ENCODE assay signal across 22 mouse cellular contexts in the genomic region with DNA sequence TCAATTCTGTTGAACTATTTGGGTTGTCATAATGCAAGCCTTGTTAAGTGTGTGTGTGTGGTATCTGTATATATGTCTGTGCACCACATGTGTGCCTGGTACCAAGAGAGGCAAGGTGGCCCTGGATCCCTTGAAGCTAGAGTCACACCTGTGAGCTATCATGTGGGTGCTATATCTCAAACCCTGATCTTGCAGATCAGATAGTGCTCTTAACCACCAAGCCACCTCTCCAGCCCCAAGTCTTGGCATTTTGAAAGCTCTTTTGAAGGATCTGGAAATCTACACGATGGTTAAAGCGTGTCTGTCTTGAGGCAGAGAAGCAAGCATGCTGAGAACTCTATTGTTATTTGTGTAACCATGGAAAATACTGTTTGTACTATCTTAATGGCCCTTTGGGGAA. TPM values are rescaled to one million over a fixed set of nuclear protein-coding genes. Genes with fewer than 3 reads are reported as not detected.
A peak's percentile ranks its signal among the peaks of the same experiment; 100 is the strongest.
DNase-seq lines count a peak whose midpoint lies in the region.
"Had no signal": no experiment of that assay in that cellular context is flagged by ENCODE, and none has a peak within 500 bp of the region (broad histone marks: within the 10 kb centered on the region; RNA-seq: fewer than 3 reads in every experiment).

No protein-coding gene starts in this region.

- DNase-seq in CD4-positive, CD25-positive, alpha-beta regulatory T cell, adult 2 months (ENCODE audit: low read depth, low spot score): peak; percentile 24
- peak; percentile 62 for DNase-seq in induced T-regulatory cell, adult 2 months (ENCODE audit: low read depth)
- DNase-seq in thymus, postnatal 0 days (ENCODE audit: low spot score): peak; percentile 75
- peak; percentile 38 to 62 for DNase-seq in thymus, postnatal 36 days
- no peak for DNase-seq in cerebellum, postnatal 4 days (ENCODE audit: low spot score in 2 of 2)
- no peak for DNase-seq in layer of hippocampus, adult 11-12 months (ENCODE audit: low spot score)
- no peak for DNase-seq in embryo, embryonic 10 days (ENCODE audit: low spot score)
- DNase-seq: adrenal gland, adult 2 months; adrenal gland, postnatal 25 days; cerebellum, adult 18-20 months; cerebellum, adult 9-11 months; cerebellum, postnatal 36 days; embryo, embryonic 11 days; gastrocnemius, postnatal 10 days; heart, postnatal 36 days had no signal

RNA-seq across cellular contexts. Expression of a gene that starts 7.1 kb away (rescaled TPM):
- 9.3 and 13.8 TPM in 2 replicates for polyA plus RNA-seq in thymus, postnatal 0 days (2015; fragmentation: Nextera tagmentation; extraction: Ambion mirVana)

RNA-seq across cellular contexts. Expression of a gene that starts 17.9 kb away (rescaled TPM):
- 167 and 178 TPM in 2 replicates for polyA plus RNA-seq in thymus, postnatal 0 days (2015; fragmentation: Nextera tagmentation; extraction: Ambion mirVana)

RNA-seq across cellular contexts. Expression of a gene that starts 21.4 kb away (rescaled TPM):
- 14.0 and 15.7 TPM in 2 replicates for polyA plus RNA-seq in thymus, postnatal 0 days (2015; fragmentation: Nextera tagmentation; extraction: Ambion mirVana)

RNA-seq across cellular contexts. Expression of a gene that starts 30.8 kb away (rescaled TPM):
- polyA plus RNA-seq in thymus, postnatal 0 days (2015; fragmentation: Nextera tagmentation; extraction: Ambion mirVana): 0.32 and 0.39 TPM in 2 replicates
- polyA plus RNA-seq: embryonic facial prominence, embryonic 11.5 days; erythroblast, embryonic 14.5 days; forebrain, embryonic 14.5 days; heart, postnatal 0 days; hindbrain, embryonic 11.5 days had no signal

RNA-seq across cellular contexts. Expression of a gene that starts 40.4 kb away (rescaled TPM):
- 0.35 and 0.40 TPM in 2 replicates for polyA plus RNA-seq in thymus, postnatal 0 days (2015; fragmentation: Nextera tagmentation; extraction: Ambion mirVana)
- polyA plus RNA-seq: adrenal gland, adult 2 months; erythroblast, embryonic 14.5 days; forebrain, embryonic 14.5 days; heart, embryonic 12.5 days; heart, postnatal 0 days; hindbrain, embryonic 16.5 days had no signal

Comparison
In these comparisons a context has a peak if more than half of its experiments do, and no peak if none do; other contexts are left out.
1. DNase-seq: peak in CD4-positive, CD25-positive, alpha-beta regulatory T cell, adult 2 months (single experiment), induced T-regulatory cell, adult 2 months (single experiment), thymus, postnatal 0 days (single experiment) and thymus, postnatal 36 days (2 of 2); none in cerebellum, postnatal 4 days (0 of 2), layer of hippocampus, adult 11-12 months (single experiment) and embryo, embryonic 10 days (single experiment).